Mouse (Mus musculus) liver, adult (tissue): ENCODE measurements around the gene Kif28.

Experiments
- GATA4 ChIP-seq: IDR thresholded peaks from 2 replicates; pipeline ENCODE4 v1.6.1; 2014; ENCODE audit warnings: mild to moderate bottlenecking, low read length; ENCODE audit not compliant: insufficient replicate concordance

Kif28 gene

DNA sequence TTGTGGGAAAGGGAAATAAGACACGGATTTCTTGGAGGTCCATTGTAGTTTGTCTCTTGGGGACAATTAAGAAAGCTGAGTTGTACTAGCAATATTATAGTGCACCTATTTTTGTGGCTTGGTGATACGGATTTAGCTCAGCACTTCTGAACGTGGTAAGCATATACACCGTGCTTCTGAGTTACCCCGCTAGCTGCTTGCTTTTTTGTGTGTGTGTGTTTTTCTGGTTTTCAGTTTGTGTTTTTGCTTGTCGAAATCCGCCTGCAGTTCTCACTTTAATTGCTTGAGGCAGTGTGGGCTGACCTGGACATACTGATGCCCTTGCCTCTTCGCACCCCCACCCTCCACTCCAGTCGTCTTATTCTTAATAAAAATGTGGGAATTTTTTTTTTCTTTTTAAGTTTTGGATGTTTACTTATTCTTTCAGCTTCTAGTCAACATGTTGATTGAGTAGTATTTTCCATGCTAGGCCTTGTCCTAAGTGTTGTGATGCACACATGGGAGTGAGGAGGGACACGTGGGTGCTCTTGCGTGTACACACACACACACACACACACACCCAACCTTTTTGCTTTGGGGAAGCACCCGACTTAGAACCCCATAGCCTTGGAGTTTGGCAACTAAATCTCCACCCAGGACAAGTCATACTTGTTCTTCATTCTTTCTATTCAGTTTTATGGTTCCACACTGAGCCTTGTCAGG lies 76.1 kb downstream of the Kif28 start:
- TF ChIP-seq GATA4 = no peak

DNA sequence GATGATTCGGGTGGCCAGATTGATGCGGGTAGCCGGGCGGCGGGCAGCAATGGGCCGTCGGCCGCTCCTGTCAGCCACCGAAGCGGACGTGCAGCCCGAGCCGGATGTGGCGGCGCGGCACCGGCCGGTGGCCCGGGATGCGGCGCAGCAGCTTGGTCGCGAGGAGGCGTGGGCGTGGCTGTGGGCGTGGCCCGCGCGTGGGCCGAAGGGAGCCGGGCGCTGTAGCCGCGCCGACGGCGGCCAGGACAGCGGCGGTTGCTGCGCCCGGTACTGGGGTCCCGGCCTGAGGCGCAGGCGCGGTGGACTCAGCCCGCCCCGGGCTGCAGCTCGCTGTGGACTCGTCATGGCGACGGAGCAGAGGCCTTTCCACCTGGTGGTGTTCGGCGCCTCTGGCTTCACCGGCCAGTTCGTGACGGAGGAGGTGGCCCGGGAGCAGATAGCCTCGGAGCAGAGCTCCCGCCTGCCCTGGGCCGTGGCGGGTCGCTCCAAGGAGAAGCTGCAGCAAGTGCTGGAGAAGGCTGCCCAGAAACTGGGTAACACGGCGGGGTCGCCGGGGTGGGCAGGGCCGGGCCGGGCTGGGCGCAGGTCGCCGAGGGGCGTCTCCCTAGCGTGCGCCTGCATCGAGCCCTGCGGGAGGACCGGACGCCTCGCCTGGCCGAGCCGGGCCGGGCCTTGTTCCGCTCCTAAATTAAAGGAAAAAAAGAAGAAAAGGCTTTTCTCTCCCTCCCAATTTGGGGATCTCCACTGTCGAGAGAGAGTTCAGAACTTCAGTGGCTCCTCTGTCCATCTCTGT lies 76.9 kb downstream of the Kif28 start, which contains the start of gene Sccpdh:
Sccpdh (plus strand) TSS at position 198 of the 793 bp plus-strand sequence.
- no peak for TF ChIP-seq GATA4

DNA sequence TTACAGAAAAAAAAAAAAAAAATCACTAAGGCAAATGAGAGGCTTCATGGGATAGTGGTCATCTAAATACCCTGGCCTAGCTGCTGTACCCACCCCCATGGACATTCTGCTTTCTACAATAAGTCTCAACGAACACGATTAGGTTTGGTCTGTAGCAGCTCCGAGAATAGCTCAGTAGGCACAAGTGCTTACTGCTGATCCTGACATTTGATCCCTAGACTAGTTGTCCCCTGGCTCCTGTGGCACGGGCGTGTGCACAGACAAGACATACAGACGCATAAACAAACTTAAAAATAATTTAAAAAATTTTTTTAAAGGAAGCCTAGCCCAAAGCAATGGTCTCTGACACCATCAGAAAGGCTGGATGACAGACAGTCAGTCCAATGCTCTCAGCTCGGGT lies 77.6 kb downstream of the Kif28 start:
- no peak for TF ChIP-seq GATA4

DNA sequence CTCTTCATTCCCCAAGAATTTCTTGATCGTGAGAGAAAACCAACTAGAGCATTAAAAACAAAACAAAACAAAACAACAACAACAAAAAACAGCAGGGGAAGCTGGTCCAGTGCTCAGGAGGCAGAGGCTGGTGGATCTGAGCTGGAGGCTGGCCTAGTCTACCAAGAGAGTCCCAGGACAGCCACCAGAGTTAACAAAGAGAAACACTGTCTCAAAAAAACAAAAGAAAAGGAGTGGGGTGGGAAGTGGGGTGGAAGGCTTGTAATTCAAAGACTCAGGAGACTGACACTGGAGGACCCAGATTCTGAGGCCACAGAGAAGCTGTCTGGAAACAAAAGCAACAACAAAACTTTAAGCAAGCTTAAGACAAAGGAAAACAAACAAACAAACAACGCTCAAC lies 78.1 kb downstream of the Kif28 start:
- TF ChIP-seq GATA4 = no peak

DNA sequence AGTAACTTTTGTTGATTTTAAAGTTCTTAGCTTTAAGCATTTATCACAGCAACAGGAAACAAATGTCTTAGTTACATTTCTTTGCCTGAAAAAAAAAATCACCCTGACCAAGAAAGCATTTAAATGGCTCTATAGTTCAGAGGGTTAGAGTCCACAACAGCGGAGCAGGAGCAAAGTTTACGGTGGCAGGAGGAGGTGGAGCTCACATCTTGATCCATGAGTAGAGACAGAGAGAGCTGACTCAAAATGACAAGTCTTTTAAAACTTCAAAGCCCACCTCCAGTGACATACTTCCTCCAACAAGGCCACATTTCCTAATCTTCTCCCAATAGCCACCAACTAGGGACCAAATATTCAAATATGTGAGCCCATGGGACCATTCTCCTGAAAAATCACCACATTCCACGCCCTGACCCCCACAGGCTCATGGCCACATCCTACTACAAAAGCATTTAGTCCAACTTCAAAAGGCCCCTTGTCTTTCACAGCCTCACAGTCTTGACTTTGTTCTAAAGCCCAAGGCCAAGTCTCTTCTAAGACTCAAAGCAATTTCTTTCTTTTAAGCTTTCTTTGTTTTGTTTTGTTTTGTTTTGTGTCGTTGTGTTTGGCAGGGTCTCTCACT lies 80.7 kb downstream of the Kif28 start:
- no peak for TF ChIP-seq GATA4

DNA sequence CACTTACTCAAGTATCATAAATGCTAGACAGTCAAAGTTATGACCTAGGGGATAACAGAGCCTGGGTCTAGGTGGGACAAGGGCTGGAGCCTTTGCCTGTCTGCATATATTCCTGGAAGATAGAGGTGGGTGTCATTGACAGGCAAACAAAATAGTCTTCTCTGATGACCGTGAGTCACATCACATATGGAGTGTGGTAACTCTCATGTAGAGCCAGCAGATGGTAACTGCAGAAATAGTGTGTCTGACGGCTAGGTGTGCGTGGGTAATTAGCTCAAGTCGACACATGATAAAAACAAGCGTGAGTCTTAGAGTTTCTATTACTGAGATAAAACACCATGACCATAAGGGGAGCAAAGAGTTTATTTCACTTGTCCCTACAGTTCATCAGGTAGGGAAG lies 82.0 kb downstream of the Kif28 start:
- no peak for TF ChIP-seq GATA4

DNA sequence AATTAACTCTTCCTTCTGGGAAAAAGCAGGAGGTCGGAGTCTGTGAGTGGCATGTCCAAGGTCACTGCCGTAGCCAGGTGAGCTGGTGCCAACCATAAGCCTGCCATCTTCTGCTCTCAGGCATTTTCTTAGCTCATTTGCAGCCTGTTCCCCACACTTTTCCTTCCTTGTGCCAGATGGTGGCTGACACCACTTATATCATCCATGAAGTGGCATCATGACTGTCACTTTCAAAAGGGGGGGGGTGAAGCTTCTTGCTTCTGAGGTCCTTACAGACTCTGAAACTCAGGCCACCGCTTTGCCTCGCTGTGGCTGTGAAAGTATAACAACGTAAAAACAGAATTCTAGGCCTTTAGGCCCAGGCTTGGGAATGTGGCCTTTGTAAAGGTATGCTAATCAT lies 93.8 kb downstream of the Kif28 start:
- no peak for TF ChIP-seq GATA4

DNA sequence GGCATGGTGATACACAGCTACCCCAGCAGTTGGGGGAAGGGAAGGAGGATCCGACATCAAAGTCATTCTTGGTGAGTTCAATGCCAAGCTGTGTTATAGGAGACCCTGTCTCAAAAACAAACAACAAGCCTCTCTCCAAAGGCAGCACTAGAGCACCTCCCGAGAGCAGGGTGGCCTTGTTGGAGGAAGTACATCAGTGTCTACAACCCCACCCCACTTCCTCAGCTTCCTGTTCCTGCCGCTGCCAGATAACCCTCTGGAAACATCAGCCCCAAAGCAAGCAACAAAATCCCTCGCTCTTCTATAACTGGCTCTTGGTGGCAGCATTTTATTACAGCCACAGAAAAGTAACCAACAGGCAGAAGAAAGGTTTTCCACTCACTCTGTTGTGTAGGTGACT lies 94.8 kb downstream of the Kif28 start:
- TF ChIP-seq GATA4 = peak; percentile 10; the same call in 1 of the 2 replicates

DNA sequence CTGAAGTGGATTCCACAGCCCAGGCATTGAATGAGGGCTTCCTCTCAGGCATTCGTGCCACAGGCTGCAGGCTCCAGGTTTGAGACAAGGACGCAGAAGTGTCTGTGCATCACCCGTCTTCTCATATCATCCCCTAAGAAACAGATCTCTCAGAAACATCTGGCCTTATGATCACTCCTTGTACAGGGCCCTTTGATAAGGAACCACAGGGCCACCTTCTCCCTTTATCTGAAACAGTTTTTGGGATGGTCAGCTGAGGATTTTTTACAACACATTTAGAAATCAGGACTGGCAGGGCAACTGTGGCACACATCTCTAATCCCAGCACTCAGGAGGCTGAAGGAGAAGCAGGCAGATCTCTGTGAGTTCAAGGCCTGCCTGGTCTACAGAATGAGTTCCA lies 95.7 kb downstream of the Kif28 start:
- no peak for TF ChIP-seq GATA4

DNA sequence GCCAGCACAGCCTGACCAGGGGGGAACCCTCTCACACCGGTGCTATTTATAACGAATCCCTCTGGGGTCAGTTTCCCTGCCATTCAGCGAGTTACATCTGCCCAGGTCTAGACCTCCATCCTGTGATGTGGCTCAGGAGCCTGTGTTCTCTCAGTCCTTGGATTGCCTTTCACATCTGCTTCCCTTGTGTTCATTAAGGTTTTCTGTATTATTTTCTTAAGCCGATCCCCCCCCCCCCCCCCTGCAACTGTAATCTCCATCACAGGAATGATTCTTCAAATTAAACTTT lies 99.1 kb downstream of the Kif28 start:
- TF ChIP-seq GATA4 = no peak
